Mouse (Mus musculus): ENCODE data around the gene Nrp1. TPM values are rescaled to one million over a fixed set of nuclear protein-coding genes. Genes with fewer than 3 reads are reported as not detected.

Nrp1 gene
- polyA plus RNA-seq, 1 experiment from 2014 or later = 132 TPM

DNA sequence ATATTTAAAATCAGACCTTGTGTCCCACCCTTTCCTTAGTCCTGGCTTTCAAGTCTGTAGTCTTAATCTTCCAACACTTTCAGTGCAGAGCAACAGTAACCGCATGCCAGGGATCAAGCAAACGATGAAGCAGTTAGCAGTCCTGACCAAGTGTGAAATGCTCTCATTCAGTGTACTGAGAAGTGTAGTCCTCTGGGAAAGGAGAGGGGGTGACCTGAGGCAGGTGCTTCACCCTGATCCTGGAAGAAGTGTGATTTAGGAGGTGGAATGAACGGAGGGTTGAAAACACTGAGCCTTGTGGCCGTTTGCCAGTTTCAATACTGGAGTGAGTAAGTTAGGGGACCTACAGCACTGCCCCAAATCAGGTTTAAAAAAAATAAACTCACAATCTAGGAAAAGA lies 119.6 kb downstream of the Nrp1 start:
- DNase-seq (ENCODE audit: low read depth, low spot score) (no peak), ATAC-seq (no peak)
- no peak for TF ChIP-seq CTCF (IDR thresholded peaks at IDR 0.05)
- POLR2A ChIA-PET = interaction anchor here (1.1 kb wide), 1 partner anchor 28 kb away, joined by 3 read pairs; no protein-coding TSS in a partner anchor
- in situ Hi-C loops (cut with MboI; ENCODE audit: low pct_unique_long_range_greater_than_20kb) = no loop called here
- CTCF ChIA-PET = no interaction called here
- no peaks in the 10 kb centered on the region for H3K27me3 ChIP-seq

DNA sequence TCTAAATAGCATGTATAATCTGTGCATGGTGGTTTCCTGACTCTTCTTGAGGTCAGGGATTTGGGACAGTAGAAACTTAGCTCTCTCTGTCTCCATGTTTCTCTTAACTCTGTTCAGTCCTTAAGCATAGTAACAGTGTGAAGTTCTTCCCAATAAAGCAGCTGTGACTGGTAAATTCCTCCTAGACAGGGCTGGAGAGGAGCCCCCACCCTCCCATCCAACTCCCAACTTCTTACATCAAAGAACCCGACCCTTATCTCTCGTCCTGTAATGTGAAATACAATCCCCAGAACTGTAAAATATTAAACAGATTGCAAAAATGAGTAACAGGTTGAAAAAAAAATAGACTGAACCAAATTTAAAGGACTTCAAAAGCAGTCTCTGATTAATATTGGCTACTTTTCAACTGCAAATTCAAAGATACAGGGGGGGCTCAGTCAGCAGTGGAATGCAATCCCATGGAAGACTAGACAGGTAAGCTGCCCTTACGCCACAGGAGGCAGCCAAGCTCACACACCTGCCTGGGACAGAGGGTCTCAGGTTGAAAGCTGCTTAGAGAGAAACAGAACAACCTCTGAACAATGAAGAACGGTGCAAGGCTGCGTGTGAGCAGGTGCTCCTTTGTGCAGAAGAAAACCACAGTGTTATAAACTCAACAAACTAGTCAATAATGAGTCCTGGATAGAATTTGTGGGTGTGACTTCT lies 121.1 kb downstream of the Nrp1 start:
- ATAC-seq (no peak), DNase-seq (ENCODE audit: low read depth, low spot score) (no peak)
- ChIA-PET CTCF (no interaction called here), POLR2A (no interaction called here)
- no peaks in the 10 kb centered on the region for H3K27me3 ChIP-seq
- TF ChIP-seq CTCF (IDR thresholded peaks at IDR 0.05) = no peak
- in situ Hi-C loops (cut with MboI; ENCODE audit: low pct_unique_long_range_greater_than_20kb) = loop anchor here (10.0 kb wide), 1 partner anchor 65 kb away; no protein-coding TSS in a partner anchor

DNA sequence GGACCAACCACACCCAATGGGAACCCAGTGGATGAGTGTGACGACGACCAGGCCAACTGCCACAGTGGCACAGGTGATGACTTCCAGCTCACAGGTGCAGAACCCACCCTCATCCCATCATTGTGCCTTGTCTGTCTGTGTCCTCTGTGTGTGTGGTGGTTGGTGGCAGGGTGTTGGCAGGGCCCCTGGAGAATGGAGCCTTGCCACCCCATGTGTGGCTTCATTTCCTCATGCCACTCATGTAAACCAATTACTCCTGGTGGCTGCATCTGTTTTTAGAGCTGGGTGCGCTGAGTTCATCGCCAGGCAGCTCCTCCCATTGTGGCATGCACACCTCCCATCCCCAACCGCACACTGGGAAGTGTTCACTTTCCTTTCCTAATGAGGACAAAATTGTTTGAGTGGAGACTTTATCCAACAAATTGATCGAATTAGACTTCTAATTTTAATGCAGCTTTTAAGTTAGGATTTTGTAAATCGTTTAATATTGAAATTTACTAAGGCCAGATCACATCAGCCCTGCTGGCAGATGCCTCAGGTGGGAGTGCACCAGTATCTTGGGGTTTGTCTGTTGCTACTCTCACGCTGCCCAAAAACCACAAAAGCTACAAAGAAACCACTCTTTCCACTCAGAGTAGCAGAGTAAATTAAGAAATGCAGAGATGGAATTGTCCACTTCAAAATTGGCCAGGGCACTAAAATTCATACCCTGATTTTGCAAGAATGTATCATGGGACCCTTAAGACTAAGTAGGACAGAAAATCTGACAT lies 122.7 kb downstream of the Nrp1 start:
- no peaks in the 10 kb centered on the region for H3K27me3 ChIP-seq
- POLR2A ChIA-PET = no interaction called here
- no peak for TF ChIP-seq CTCF (IDR thresholded peaks at IDR 0.05)
- DNase-seq (ENCODE audit: low read depth, low spot score) (no peak), ATAC-seq (no peak)
- CTCF ChIA-PET = no interaction called here
- in situ Hi-C loops (cut with MboI; ENCODE audit: low pct_unique_long_range_greater_than_20kb) = loop anchor here (10.0 kb wide), 1 partner anchor 66 kb away; no protein-coding TSS in a partner anchor

DNA sequence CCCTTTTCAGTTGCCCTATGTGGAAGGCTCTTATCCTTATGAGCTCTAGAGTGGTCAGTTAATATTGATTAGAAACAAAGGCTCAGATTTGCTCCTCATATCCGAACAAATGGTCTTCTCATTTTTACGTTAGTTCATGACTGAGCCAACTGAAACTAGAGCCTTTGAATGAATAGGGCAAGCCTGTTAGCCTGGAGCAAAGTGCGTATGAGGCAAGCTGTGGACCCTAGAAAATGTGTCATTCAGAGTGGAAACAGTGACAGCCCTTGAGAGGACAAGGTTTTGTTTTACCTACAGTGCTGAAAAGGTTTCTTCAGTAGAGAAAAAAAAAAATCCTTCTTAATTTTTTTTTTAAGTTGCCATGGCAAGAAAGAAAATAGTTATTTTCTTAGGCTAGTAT lies 124.9 kb downstream of the Nrp1 start:
- no peaks in the 10 kb centered on the region for H3K27me3 ChIP-seq
- ChIA-PET CTCF (interaction anchor here (0.9 kb wide), 1 partner anchor 11 kb away, joined by 5 read pairs; no protein-coding TSS in a partner anchor), POLR2A (no interaction called here)
- no peak for TF ChIP-seq CTCF (IDR thresholded peaks at IDR 0.05)
- ATAC-seq (no peak), DNase-seq (ENCODE audit: low read depth, low spot score) (no peak)
- in situ Hi-C loops (cut with MboI; ENCODE audit: low pct_unique_long_range_greater_than_20kb) = loop anchor here (10.0 kb wide), 1 partner anchor 69 kb away; no protein-coding TSS in a partner anchor

DNA sequence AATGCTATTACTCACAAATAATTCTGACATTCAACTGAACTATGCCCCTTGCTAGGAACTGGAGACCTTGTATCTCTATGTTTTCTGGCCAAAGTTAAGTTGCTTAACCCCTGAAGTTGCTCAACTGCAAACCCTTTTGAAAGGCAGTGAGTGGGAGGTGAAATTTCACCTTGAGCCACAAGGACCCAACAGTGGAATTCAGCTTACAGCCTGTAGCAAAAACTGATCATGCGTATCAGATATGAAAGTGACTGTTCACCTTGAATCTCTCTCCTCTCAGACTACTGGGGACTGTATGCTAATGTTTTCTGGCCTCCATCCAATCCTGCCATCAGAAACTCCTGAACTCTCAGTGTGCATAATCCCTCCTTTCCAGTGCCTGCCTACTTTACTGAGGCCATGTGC lies 126.3 kb downstream of the Nrp1 start:
- no peak for TF ChIP-seq CTCF (IDR thresholded peaks at IDR 0.05)
- in situ Hi-C loops (cut with MboI; ENCODE audit: low pct_unique_long_range_greater_than_20kb) = loop anchor here (5.0 to 10.0 kb wide), 2 partner anchors 32 to 70 kb away; no protein-coding TSS in a partner anchor
- DNase-seq (ENCODE audit: low read depth, low spot score) (no peak), ATAC-seq (no peak)
- CTCF ChIA-PET = interaction anchor here (0.6 kb wide), 1 partner anchor 423 kb away, joined by 3 read pairs; no protein-coding TSS in a partner anchor
- POLR2A ChIA-PET = interaction anchor here (0.6 kb wide), 1 partner anchor 12 kb away, joined by 5 read pairs; no protein-coding TSS in a partner anchor
- H3K27me3 ChIP-seq = no peaks in the 10 kb centered on the region

DNA sequence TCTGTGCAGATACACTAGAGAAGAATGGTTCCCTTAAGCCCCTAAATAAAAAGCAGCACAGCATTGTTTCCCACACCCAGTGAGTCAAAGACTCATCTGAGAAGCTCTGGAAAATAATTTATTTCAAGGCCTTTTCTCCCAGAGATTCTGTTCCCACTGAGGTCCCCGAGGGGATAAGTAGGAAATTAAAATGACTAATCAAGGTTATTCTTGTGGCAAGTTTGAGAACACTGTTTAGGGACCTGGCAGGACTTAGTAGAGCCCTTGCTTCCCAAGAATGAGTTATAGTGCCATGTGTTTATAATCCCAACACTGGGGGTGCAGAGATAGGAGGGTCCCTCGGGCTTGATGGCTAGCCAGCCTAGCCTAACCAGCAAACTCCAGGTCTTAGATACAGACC lies 127.6 kb downstream of the Nrp1 start:
- TF ChIP-seq CTCF (IDR thresholded peaks at IDR 0.05) = no peak
- DNase-seq (ENCODE audit: low read depth, low spot score) (no peak), ATAC-seq (no peak)
- in situ Hi-C loops (cut with MboI; ENCODE audit: low pct_unique_long_range_greater_than_20kb) = loop anchor here (5.0 to 10.0 kb wide), 2 partner anchors 34 to 71 kb away; no protein-coding TSS in a partner anchor
- ChIA-PET CTCF (interaction anchor here (1.1 kb wide), 1 partner anchor 11 kb away, joined by 3 read pairs; no protein-coding TSS in a partner anchor), POLR2A (no interaction called here)
- no peaks in the 10 kb centered on the region for H3K27me3 ChIP-seq

DNA sequence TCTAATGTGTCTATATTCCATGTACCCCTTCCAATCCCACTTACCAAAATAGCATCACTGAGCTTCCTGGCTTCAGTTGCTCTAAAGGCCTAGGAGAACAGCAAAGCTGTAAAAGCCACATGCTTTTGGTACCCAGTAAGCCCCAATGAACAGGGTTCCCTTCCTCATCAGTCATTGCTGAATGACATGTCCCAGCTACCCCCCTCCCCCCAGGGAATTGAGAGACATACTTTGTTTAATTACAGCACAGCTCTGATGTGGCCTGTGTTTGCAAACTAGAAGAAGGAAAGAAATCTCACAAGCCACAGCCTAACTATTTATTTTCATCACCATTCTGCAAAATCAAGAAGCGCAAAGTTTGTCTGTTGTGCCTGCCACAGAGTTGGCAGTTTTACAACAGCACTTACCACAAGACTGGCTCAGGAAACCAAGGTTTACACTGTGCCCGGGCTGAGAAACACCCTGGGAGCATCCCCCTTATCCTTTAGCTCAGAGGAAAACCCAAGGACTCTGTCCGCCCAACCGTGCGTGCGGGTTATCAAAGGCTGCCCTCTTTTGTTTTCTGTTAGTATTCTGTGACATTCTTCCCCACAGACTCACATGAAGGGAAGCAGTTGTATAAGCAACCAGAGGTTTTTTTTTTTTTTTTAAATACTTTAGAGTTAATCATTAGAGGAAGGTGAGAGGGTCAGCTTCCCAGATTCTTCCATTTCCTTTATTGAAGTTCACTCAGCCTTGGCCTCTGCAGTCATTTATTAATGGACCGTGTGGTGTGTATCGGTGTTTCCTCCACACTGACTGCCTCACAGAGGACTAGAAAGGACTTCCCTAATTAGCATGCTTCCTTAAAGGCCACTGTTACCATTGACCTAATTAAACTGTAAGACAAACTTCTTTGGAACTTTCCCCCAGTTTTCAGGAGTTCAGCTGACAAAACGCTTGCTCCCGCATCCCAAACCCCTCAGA lies 129.8 kb downstream of the Nrp1 start:
- no peaks in the 10 kb centered on the region for H3K27me3 ChIP-seq
- in situ Hi-C loops (cut with MboI; ENCODE audit: low pct_unique_long_range_greater_than_20kb) = loop anchor here (5.0 to 10.0 kb wide), 2 partner anchors 36 to 73 kb away; no protein-coding TSS in a partner anchor
- POLR2A ChIA-PET = interaction anchor here (0.5 to 1.1 kb wide), 4 partner anchors 39 to 1274 kb away, joined by 3 to 5 read pairs (median 3); no protein-coding TSS in a partner anchor
- CTCF ChIA-PET = interaction anchor here (0.7 to 2.3 kb wide), 5 partner anchors 24 to 125 kb away, joined by 3 to 7 read pairs (median 4); no protein-coding TSS in a partner anchor
- TF ChIP-seq CTCF (IDR thresholded peaks at IDR 0.05) = peak; percentile 46
- DNase-seq (ENCODE audit: low read depth, low spot score) (peak; percentile 95), ATAC-seq (peak; percentile 86)

DNA sequence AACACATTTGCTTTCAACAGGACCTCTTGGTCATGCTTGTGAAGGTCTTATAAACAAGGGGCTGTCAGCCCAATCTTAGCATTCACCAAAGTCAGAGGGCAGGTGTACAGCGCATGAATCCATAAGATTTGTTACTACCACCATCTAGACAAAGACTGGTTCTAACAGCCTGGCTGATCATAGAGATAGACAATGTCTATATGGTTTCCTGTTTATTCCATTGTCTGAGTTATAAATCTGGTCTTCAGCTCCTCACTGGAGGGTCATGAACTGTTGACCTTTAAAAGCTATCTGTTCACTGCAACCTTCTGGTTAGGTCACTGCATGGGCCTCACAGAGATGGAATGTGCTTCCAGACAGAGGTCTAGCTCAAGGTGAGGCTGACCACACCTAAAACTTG lies 130.9 kb downstream of the Nrp1 start:
- no peak for TF ChIP-seq CTCF (IDR thresholded peaks at IDR 0.05)
- no peak for ATAC-seq
- H3K27me3 ChIP-seq = no peaks in the 10 kb centered on the region
- in situ Hi-C loops (cut with MboI; ENCODE audit: low pct_unique_long_range_greater_than_20kb) = loop anchor here (5.0 to 10.0 kb wide), 2 partner anchors 37 to 75 kb away; no protein-coding TSS in a partner anchor
- ChIA-PET POLR2A (interaction anchor here (0.7 to 1.1 kb wide), 2 partner anchors 53 to 1275 kb away, joined by 3 to 5 read pairs; no protein-coding TSS in a partner anchor), CTCF (interaction anchor here (1.8 to 2.3 kb wide), 3 partner anchors 30 to 126 kb away, joined by 4 to 7 read pairs (median 6); no protein-coding TSS in a partner anchor)
- DNase-seq (ENCODE audit: low read depth, low spot score) = no peak
